Mouse (Mus musculus): ENCODE measurements around the gene Tmem40.

- no peak for TF ChIP-seq POLR2A (IDR thresholded peaks at IDR 0.05; ENCODE audit: insufficient read length, low read depth)
- TF ChIP-seq MAX (IDR thresholded peaks at IDR 0.05; ENCODE audit: low read depth) = no peak
- TF ChIP-seq USF1 (IDR thresholded peaks at IDR 0.05; ENCODE audit: low read depth) = no peak
- TF ChIP-seq E2F4 (IDR thresholded peaks at IDR 0.05; ENCODE audit: insufficient read depth) = no peak
Observed at GRCm38 (mm10) chr6:115684851-115685646, 77.2 kb downstream of the Tmem40 start.
